Mouse (Mus musculus): ENCODE data around the gene Dpp6. TPM values are rescaled to one million over a fixed set of nuclear protein-coding genes. Genes with fewer than 3 reads are reported as not detected.

The Dpp6 gene
- polyA plus RNA-seq, 1 experiment from 2014 or later: 0.86 TPM

DNA sequence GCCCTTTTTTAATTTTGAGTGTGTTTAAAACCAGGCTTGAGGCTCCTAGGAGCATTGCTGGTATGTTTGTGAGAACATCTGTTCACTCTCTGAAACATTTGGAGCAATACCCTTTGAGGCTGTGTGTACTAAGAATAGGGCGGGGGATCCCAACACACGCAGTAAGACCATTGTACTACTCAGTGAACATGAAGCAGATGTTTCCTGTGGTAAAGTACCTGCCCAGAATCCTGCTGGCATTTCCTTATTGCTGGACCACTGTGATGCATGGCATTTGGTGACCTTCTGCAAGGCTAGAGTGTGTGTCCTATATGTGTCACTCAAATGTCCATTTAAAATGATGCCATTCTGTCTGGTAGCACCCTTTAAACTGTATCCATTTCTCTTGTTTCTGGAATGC lies 854.5 kb downstream of the Dpp6 start:
- Histone ChIP-seq H3K36me3 (ENCODE audit: control insufficient read depth, insufficient read depth, low read length) (no peaks in the 10 kb centered on the region), H3K4me2 (no peak overlapping the region), H3K9ac (ENCODE audit: low read depth, low read length) (no peak overlapping the region), H3K27me3 (ENCODE audit: control insufficient read depth, insufficient read depth, low read length) (no peaks in the 10 kb centered on the region), H3K4me3 (ENCODE audit: low read depth, low read length) (no peak overlapping the region), H3K27ac (ENCODE audit: low read depth, low read length) (no peak overlapping the region), H3K4me1 (ENCODE audit: control insufficient read depth, insufficient read depth, low read length) (no peaks in the 10 kb centered on the region), H3K9me3 (replicated peaks; ENCODE audit: control insufficient read depth, low read length) (no peaks in the 10 kb centered on the region)
- no peak for ATAC-seq (replicated peaks; ENCODE audit: insufficient number of reproducible peaks, low FRiP score, low TSS enrichment)
- 62% methylated on average over 2 of the region's 2 CpGs for WGBS (ENCODE audit: insufficient replicate concordance)

DNA sequence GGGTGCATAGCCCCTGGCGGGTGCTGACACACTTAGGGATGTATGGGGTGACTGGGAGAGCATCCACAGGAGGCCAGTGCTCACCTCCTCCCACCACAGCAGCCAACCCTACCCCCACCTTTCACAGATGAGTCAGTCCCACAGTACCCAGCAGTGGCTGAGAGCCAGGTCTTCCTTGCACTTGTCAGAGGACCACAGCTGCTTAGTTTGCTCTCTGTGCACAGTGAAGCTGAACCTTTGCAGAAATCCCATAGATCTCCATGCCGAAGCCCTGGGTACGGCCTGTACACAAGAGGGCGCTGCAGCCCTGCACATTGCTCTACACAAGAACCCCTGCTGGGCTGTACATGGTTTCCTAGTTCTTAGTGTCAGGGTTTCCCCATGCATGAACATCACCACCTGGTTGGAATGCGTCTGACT lies 860.3 kb downstream of the Dpp6 start:
- 53% methylated on average over 5 of the region's 5 CpGs for WGBS (ENCODE audit: insufficient replicate concordance)
- Histone ChIP-seq H3K27me3 (ENCODE audit: control insufficient read depth, insufficient read depth, low read length) (no peaks in the 10 kb centered on the region), H3K4me1 (ENCODE audit: control insufficient read depth, insufficient read depth, low read length) (no peaks in the 10 kb centered on the region), H3K36me3 (ENCODE audit: control insufficient read depth, insufficient read depth, low read length) (no peaks in the 10 kb centered on the region), H3K27ac (ENCODE audit: low read depth, low read length) (no peak overlapping the region), H3K9me3 (replicated peaks; ENCODE audit: control insufficient read depth, low read length) (no peaks in the 10 kb centered on the region), H3K9ac (ENCODE audit: low read depth, low read length) (no peak overlapping the region), H3K4me3 (ENCODE audit: low read depth, low read length) (no peak overlapping the region), H3K4me2 (no peak overlapping the region)
- peak; percentile 42; the same call in 1 of the 2 replicates for ATAC-seq (replicated peaks; ENCODE audit: insufficient number of reproducible peaks, low FRiP score, low TSS enrichment)

DNA sequence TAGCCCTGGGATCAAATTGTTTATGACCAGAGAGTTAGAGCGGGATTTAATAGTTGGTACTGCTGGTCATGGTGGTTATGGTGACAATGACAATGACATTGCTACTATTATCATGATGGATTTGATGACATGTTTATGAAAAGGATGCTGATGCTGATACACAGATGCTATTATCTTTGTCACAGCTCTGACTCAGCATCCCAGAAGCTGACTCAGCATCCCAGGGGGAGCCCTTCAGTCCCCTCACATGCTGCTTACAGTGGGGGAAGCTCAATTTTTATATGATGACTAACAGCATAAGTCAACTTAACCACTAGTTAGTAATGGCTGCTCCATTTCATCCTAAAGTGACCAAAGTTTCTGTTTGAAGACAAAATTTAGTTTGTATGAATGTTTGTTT lies 862.1 kb downstream of the Dpp6 start:
- no peak overlapping the region for H3K4me3 ChIP-seq (ENCODE audit: low read depth, low read length)
- no peaks in the 10 kb centered on the region for H3K4me1 ChIP-seq (ENCODE audit: control insufficient read depth, insufficient read depth, low read length)
- H3K9me3 ChIP-seq (replicated peaks; ENCODE audit: control insufficient read depth, low read length): no peaks in the 10 kb centered on the region
- H3K4me2 ChIP-seq: no peak overlapping the region
- 84% methylated on average over 1 of the region's 1 CpGs for WGBS (ENCODE audit: insufficient replicate concordance)
- no peaks in the 10 kb centered on the region for H3K36me3 ChIP-seq (ENCODE audit: control insufficient read depth, insufficient read depth, low read length)
- no peak overlapping the region for H3K27ac ChIP-seq (ENCODE audit: low read depth, low read length)
- no peak overlapping the region for H3K9ac ChIP-seq (ENCODE audit: low read depth, low read length)
- no peak for ATAC-seq (replicated peaks; ENCODE audit: insufficient number of reproducible peaks, low FRiP score, low TSS enrichment)
- H3K27me3 ChIP-seq (ENCODE audit: control insufficient read depth, insufficient read depth, low read length): no peaks in the 10 kb centered on the region

DNA sequence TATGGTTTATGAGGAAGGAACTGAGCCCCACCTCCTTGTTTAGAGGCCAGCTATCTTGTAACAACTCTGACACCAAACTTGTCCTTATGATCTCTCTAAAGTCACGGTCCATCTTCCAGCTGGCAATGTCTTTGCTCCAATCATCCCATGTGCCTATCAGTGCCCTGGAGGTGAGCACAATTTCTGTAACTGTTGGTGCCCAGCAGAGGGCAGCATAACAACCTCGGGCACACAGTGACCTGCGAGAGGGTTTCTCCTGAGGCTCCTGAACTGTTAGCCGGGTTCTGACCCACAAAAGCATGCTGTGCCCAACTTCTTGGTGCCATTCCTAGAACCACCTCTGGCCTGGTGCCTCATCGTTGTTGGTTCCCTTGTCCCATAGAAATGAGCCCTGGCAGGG lies 863.5 kb downstream of the Dpp6 start:
- H3K27me3 ChIP-seq (ENCODE audit: control insufficient read depth, insufficient read depth, low read length): no peaks in the 10 kb centered on the region
- H3K4me1 ChIP-seq (ENCODE audit: control insufficient read depth, insufficient read depth, low read length): no peaks in the 10 kb centered on the region
- no peak overlapping the region for H3K9ac ChIP-seq (ENCODE audit: low read depth, low read length)
- H3K4me3 ChIP-seq (ENCODE audit: low read depth, low read length): no peak overlapping the region
- 26% methylated on average over 5 of the region's 5 CpGs for WGBS (ENCODE audit: insufficient replicate concordance)
- no peaks in the 10 kb centered on the region for H3K36me3 ChIP-seq (ENCODE audit: control insufficient read depth, insufficient read depth, low read length)
- no peak overlapping the region for H3K27ac ChIP-seq (ENCODE audit: low read depth, low read length)
- no peak for ATAC-seq (replicated peaks; ENCODE audit: insufficient number of reproducible peaks, low FRiP score, low TSS enrichment)
- H3K9me3 ChIP-seq (replicated peaks; ENCODE audit: control insufficient read depth, low read length): no peaks in the 10 kb centered on the region
- H3K4me2 ChIP-seq: no peak overlapping the region

DNA sequence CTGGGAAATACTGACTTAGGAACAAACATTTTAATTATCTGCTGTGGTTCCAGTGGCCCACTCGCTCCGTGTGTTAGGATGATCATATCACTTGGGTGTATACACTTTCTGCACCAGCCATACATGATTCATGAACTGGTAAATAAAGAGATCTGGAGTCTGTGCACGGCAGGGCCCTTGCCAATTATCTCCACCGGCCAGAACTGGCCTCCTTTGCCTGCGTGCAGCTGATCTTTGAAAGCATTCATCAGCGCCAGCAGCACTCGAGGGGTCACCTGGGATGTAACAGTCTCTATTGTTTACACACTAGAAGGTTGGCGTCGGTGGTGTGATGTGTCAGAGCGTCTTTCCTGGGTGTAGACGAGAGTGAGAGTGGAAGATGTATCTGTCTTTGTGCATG lies 868.2 kb downstream of the Dpp6 start:
- Histone ChIP-seq H3K27ac (ENCODE audit: low read depth, low read length) (no peak overlapping the region), H3K36me3 (ENCODE audit: control insufficient read depth, insufficient read depth, low read length) (no peaks in the 10 kb centered on the region), H3K27me3 (ENCODE audit: control insufficient read depth, insufficient read depth, low read length) (no peaks in the 10 kb centered on the region), H3K4me3 (ENCODE audit: low read depth, low read length) (no peak overlapping the region), H3K4me2 (no peak overlapping the region), H3K9ac (ENCODE audit: low read depth, low read length) (no peak overlapping the region), H3K9me3 (replicated peaks; ENCODE audit: control insufficient read depth, low read length) (0 out of 2 replicates have a peak, but pooled peaks cover 3% of the 10 kb centered on the region), H3K4me1 (ENCODE audit: control insufficient read depth, insufficient read depth, low read length) (no peaks in the 10 kb centered on the region)
- WGBS (ENCODE audit: insufficient replicate concordance): 66% methylated on average over 11 of the region's 11 CpGs
- ATAC-seq (replicated peaks; ENCODE audit: insufficient number of reproducible peaks, low FRiP score, low TSS enrichment): no peak

DNA sequence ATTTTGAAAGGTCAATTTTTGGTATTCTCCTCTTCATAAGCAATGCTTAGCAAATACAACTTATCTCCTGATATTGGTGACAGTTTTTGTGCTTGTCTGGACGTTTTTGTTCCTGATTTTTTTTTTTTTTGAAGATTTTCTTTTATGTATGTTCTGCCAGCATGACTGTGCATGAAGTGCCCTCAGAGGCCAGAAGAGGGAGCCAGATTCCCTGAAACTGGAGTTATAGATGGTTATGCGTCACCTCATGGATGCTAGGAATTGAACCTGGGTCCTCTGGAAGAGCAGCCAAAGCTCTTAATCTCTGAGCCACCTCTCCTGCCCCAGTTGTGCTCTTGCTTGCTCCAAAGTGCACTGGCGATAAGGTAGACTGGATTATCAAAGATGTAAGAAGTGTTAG lies 868.9 kb downstream of the Dpp6 start:
- WGBS (ENCODE audit: insufficient replicate concordance): 63% methylated on average over 3 of the region's 3 CpGs
- Histone ChIP-seq H3K27ac (ENCODE audit: low read depth, low read length) (no peak overlapping the region), H3K4me3 (ENCODE audit: low read depth, low read length) (no peak overlapping the region), H3K9me3 (replicated peaks; ENCODE audit: control insufficient read depth, low read length) (0 out of 2 replicates have a peak, but pooled peaks cover 3% of the 10 kb centered on the region), H3K4me2 (no peak overlapping the region), H3K9ac (ENCODE audit: low read depth, low read length) (no peak overlapping the region), H3K4me1 (ENCODE audit: control insufficient read depth, insufficient read depth, low read length) (no peaks in the 10 kb centered on the region), H3K36me3 (ENCODE audit: control insufficient read depth, insufficient read depth, low read length) (no peaks in the 10 kb centered on the region), H3K27me3 (ENCODE audit: control insufficient read depth, insufficient read depth, low read length) (no peaks in the 10 kb centered on the region)
- ATAC-seq (replicated peaks; ENCODE audit: insufficient number of reproducible peaks, low FRiP score, low TSS enrichment): no peak

DNA sequence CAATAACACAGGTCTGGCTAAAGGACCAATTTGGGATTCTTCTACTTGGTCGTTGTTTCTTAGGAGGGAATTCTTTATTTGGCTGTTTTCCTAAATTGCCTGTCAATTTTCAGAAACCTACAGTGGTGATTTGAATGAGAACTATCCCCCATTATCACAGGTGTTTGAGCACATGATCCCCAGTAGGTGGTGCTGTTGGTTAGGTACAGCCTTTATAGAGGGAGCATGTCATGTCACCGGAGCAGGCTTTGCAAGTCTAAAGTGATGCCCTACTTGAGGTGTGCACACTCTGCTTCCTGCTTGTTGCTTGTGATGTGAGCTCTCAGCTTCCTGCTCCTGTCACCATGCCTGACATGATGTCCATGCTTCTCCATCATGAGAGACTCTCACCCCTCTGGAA lies 870.3 kb downstream of the Dpp6 start:
- no peaks in the 10 kb centered on the region for H3K27me3 ChIP-seq (ENCODE audit: control insufficient read depth, insufficient read depth, low read length)
- H3K9me3 ChIP-seq (replicated peaks; ENCODE audit: control insufficient read depth, low read length): 0 out of 2 replicates have a peak, but pooled peaks cover 3% of the 10 kb centered on the region
- no peak for ATAC-seq (replicated peaks; ENCODE audit: insufficient number of reproducible peaks, low FRiP score, low TSS enrichment)
- H3K36me3 ChIP-seq (ENCODE audit: control insufficient read depth, insufficient read depth, low read length): no peaks in the 10 kb centered on the region
- WGBS (ENCODE audit: insufficient replicate concordance): 72% methylated on average over 2 of the region's 2 CpGs
- no peaks in the 10 kb centered on the region for H3K4me1 ChIP-seq (ENCODE audit: control insufficient read depth, insufficient read depth, low read length)
- H3K27ac ChIP-seq (ENCODE audit: low read depth, low read length): no peak overlapping the region
- no peak overlapping the region for H3K4me3 ChIP-seq (ENCODE audit: low read depth, low read length)
- no peak overlapping the region for H3K9ac ChIP-seq (ENCODE audit: low read depth, low read length)
- H3K4me2 ChIP-seq: no peak overlapping the region

DNA sequence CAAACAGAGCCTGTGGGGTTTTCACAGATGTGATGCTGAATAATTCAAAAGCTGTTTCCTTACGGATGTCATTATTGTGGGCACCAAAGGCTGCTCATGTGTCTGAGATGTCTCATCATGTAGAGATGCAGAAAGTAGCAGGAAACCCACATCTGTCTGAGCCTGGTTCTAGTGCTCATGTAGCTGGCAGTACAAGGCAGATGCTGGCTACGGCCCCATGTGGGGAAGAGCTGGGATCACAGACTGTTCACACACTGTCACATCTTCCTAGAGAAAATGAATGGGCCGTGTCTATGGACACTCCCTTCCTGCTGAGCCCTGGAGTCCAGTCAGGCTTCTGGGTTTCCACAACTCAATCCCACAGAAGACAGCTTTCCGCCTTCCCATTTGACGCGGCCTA lies 885.5 kb downstream of the Dpp6 start:
- no peak overlapping the region for H3K4me2 ChIP-seq
- no peaks in the 10 kb centered on the region for H3K36me3 ChIP-seq (ENCODE audit: control insufficient read depth, insufficient read depth, low read length)
- no peak overlapping the region for H3K27ac ChIP-seq (ENCODE audit: low read depth, low read length)
- no peaks in the 10 kb centered on the region for H3K9me3 ChIP-seq (replicated peaks; ENCODE audit: control insufficient read depth, low read length)
- no peak for ATAC-seq (replicated peaks; ENCODE audit: insufficient number of reproducible peaks, low FRiP score, low TSS enrichment)
- 75% methylated on average over 6 of the region's 6 CpGs for WGBS (ENCODE audit: insufficient replicate concordance)
- no peaks in the 10 kb centered on the region for H3K27me3 ChIP-seq (ENCODE audit: control insufficient read depth, insufficient read depth, low read length)
- peaks cover under 1% of the 10 kb centered on the region; the same call in 1 of the 2 replicates for H3K4me1 ChIP-seq (ENCODE audit: control insufficient read depth, insufficient read depth, low read length)
- H3K4me3 ChIP-seq (ENCODE audit: low read depth, low read length): no peak overlapping the region
- H3K9ac ChIP-seq (ENCODE audit: low read depth, low read length): no peak overlapping the region

DNA sequence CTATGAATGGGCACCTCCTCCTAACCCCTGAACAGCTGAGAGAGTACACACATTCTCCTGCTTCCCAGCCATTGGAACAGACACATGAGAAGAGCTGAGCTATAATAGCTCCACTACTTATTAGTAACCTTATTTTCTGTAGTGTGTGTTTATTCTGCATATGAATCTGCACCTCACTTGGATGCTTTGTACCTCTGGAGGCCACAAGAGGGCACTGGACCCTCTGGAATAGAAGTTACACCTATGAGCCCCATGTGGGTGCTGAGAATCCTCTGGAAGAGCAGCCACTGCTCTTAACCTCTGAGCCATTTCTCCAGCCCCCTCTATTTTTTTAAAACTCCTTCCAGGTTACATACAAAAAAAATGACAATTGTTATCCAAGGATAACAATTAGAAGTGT lies 888.0 kb downstream of the Dpp6 start:
- Histone ChIP-seq H3K4me3 (ENCODE audit: low read depth, low read length) (no peak overlapping the region), H3K9me3 (replicated peaks; ENCODE audit: control insufficient read depth, low read length) (no peaks in the 10 kb centered on the region), H3K27me3 (ENCODE audit: control insufficient read depth, insufficient read depth, low read length) (no peaks in the 10 kb centered on the region), H3K9ac (ENCODE audit: low read depth, low read length) (no peak overlapping the region), H3K36me3 (ENCODE audit: control insufficient read depth, insufficient read depth, low read length) (no peaks in the 10 kb centered on the region), H3K27ac (ENCODE audit: low read depth, low read length) (no peak overlapping the region), H3K4me1 (ENCODE audit: control insufficient read depth, insufficient read depth, low read length) (peaks cover 13% of the 10 kb centered on the region), H3K4me2 (no peak overlapping the region)
- no peak for ATAC-seq (replicated peaks; ENCODE audit: insufficient number of reproducible peaks, low FRiP score, low TSS enrichment)

All from heart, embryonic 11.5 days (tissue).